12 mouse cellular contexts compared by ENCODE assay signal in the genomic region with DNA sequence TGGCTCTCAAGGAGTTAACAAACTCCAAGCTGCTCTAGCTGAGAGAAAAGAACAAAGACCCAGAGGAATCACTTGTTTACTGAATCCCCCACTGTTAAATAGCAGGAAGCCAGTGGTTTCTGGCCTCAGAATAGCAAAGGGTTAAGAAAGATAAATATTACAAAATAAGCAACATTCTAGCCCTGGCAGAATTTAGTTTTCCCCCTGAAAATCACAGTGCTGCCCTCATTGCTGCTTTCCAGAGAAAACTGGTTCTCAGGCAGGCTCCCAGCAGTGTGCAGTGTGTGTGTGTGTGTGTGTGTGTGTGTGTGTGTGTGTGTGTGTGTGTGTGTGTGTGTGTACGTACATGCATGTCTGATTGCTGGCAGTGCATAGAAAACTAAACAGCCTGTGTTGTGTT. TPM values are rescaled to one million over a fixed set of nuclear protein-coding genes. Genes with fewer than 3 reads are reported as not detected.
DNase-seq lines count a peak whose midpoint lies in the region; ATAC-seq and TF ChIP-seq lines count a peak whose summit lies in the region.
"Had no signal": no experiment of that assay in that cellular context is flagged by ENCODE, and none has a peak within 500 bp of the region (broad histone marks: within the 10 kb centered on the region; RNA-seq: fewer than 3 reads in every experiment).

No protein-coding gene starts in this region.

- no peaks in the 10 kb centered on the region for H3K4me1 ChIP-seq in heart, embryonic 16.5 days (ENCODE audit: control insufficient read depth, insufficient read depth, low read length)
- no peaks in the 10 kb centered on the region; the same call in 1 of the 2 replicates for H3K4me1 ChIP-seq in lung, postnatal 0 days (ENCODE audit: insufficient read depth, low read depth, low read length)
- no peaks in the 10 kb centered on the region for H3K4me1 ChIP-seq in forebrain, embryonic 15.5 days
- H3K4me1 ChIP-seq in midbrain, embryonic 13.5 days (replicated peaks), result no peaks in the 10 kb centered on the region

- H3K9me3 ChIP-seq in heart, embryonic 16.5 days (replicated peaks; ENCODE audit: control insufficient read depth, low read length), result no peaks in the 10 kb centered on the region
- H3K9me3 ChIP-seq in lung, postnatal 0 days (ENCODE audit: low read length), result no peaks in the 10 kb centered on the region
- no peaks in the 10 kb centered on the region for H3K9me3 ChIP-seq in forebrain, embryonic 15.5 days
- H3K9me3 ChIP-seq in midbrain, embryonic 13.5 days, result no peaks in the 10 kb centered on the region

- no peak overlapping the region for H3K9ac ChIP-seq in heart, embryonic 16.5 days (ENCODE audit: low read length)
- no peak overlapping the region for H3K9ac ChIP-seq in lung, postnatal 0 days (replicated peaks; ENCODE audit: low read depth)
- H3K9ac ChIP-seq in forebrain, embryonic 15.5 days (replicated peaks), result no peak overlapping the region
- no peak overlapping the region for H3K9ac ChIP-seq in midbrain, embryonic 13.5 days (replicated peaks)

- H3K27ac ChIP-seq in heart, embryonic 16.5 days (ENCODE audit: low read length), result 0 out of 2 replicates have a peak overlapping the region, but pooled peaks have one; percentile 24
- H3K27ac ChIP-seq in lung, postnatal 0 days (ENCODE audit: low read length), result no peak overlapping the region
- H3K27ac ChIP-seq in forebrain, embryonic 15.5 days (replicated peaks), result no peak overlapping the region; the same call in 1 of the 2 replicates
- H3K27ac ChIP-seq in midbrain, embryonic 13.5 days, result no peak overlapping the region
- H3K27ac ChIP-seq: macrophage had no signal

- H3K36me3 ChIP-seq in heart, embryonic 16.5 days (ENCODE audit: control insufficient read depth, insufficient read depth), result peaks cover 10% of the 10 kb centered on the region
- H3K36me3 ChIP-seq in lung, postnatal 0 days (ENCODE audit: insufficient read depth, low read length), result peaks cover 20% of the 10 kb centered on the region; the same call in 1 of the 2 replicates
- H3K36me3 ChIP-seq in forebrain, embryonic 15.5 days, result peaks cover 60% of the 10 kb centered on the region
- peaks cover 71% of the 10 kb centered on the region for H3K36me3 ChIP-seq in midbrain, embryonic 13.5 days

- DNase-seq in heart, postnatal 25 days (ENCODE audit: low spot score), result no peak
- peak; percentile 65 for DNase-seq in lung, postnatal 0 days (ENCODE audit: low spot score)
- no peak for DNase-seq in lung, adult 18-20 months
- DNase-seq in urinary bladder, postnatal 25 days (ENCODE audit: low spot score), result no peak
- DNase-seq: kidney, adult 2 months; layer of hippocampus, adult 9-11 months; thymus, postnatal 25 days had no signal

- TF ChIP-seq EP300 in lung, postnatal 0 days (IDR thresholded peaks at IDR 0.05), result no peak

- H3K27me3 ChIP-seq in heart, embryonic 16.5 days (ENCODE audit: control insufficient read depth, insufficient read depth, low read length), result no peaks in the 10 kb centered on the region
- no peaks in the 10 kb centered on the region for H3K27me3 ChIP-seq in lung, postnatal 0 days (replicated peaks; ENCODE audit: insufficient read depth, low read length)
- H3K27me3 ChIP-seq in forebrain, embryonic 15.5 days, result no peaks in the 10 kb centered on the region
- H3K27me3 ChIP-seq in midbrain, embryonic 13.5 days, result no peaks in the 10 kb centered on the region

- 50% methylated on average over 1 of the region's 1 CpGs for WGBS in heart, embryonic 16.5 days
- 22% methylated on average over 1 of the region's 1 CpGs for WGBS in lung, postnatal 0 days
- WGBS in forebrain, embryonic 15.5 days, result 25% methylated on average over 1 of the region's 1 CpGs
- WGBS in midbrain, embryonic 13.5 days, result 45% methylated on average over 1 of the region's 1 CpGs

- peak; percentile 21; the same call in 1 of the 2 replicates for ATAC-seq in heart, embryonic 16.5 days (replicated peaks; ENCODE audit: extremely low read depth, insufficient read depth, low FRiP score)
- ATAC-seq in lung, postnatal 0 days, result peak; percentile 68
- ATAC-seq in forebrain, embryonic 15.5 days (replicated peaks), result peak; percentile 58; the same call in 1 of the 2 replicates
- 0 out of 2 replicates have a peak, but pooled peaks have one; percentile 24 for ATAC-seq in midbrain, embryonic 13.5 days
- ATAC-seq in erythroid progenitor cell, adult 5-6 weeks (replicated peaks; ENCODE audit: low FRiP score, poor library complexity, severe bottlenecking), result no peak

- H3K4me3 ChIP-seq in heart, embryonic 16.5 days (ENCODE audit: low read length), result no peak overlapping the region
- no peak overlapping the region for H3K4me3 ChIP-seq in lung, postnatal 0 days (ENCODE audit: low read depth, low read length)
- no peak overlapping the region for H3K4me3 ChIP-seq in forebrain, embryonic 15.5 days
- no peak overlapping the region for H3K4me3 ChIP-seq in midbrain, embryonic 13.5 days (replicated peaks)

- no peak for TF ChIP-seq CTCF in lung, postnatal 0 days (IDR thresholded peaks at IDR 0.05)

- intact Hi-C loops in heart, postnatal 25 days (cut with DNase I), result no loop called here

- no peak overlapping the region for H3K4me2 ChIP-seq in heart, embryonic 16.5 days (ENCODE audit: low read depth, low read length)
- H3K4me2 ChIP-seq in lung, postnatal 0 days (replicated peaks; ENCODE audit: low read depth, low read length), result no peak overlapping the region
- no peak overlapping the region for H3K4me2 ChIP-seq in forebrain, embryonic 15.5 days (replicated peaks)
- H3K4me2 ChIP-seq in midbrain, embryonic 13.5 days (replicated peaks), result no peak overlapping the region

RNA-seq across cellular contexts. Expression of gene Nrd1, which starts 51.8 kb away (rescaled TPM):
- polyA plus RNA-seq in heart, embryonic 16.5 days (2015; fragmentation: Nextera tagmentation; extraction: Ambion mirVana), result 48.2 and 50.2 TPM in 2 replicates
- 100 to 1,000 TPM; 108 to 115 TPM for total RNA-seq in heart, postnatal 25 days (2021)
- polyA plus RNA-seq in lung, postnatal 0 days (2015; fragmentation: Nextera tagmentation; extraction: Ambion mirVana), result 29.3 and 36.9 TPM in 2 replicates
- polyA plus RNA-seq in forebrain, embryonic 15.5 days (2015; fragmentation: Nextera tagmentation; extraction: Ambion mirVana), result 78.0 and 83.4 TPM in 2 replicates
- 85.2 and 89.7 TPM in 2 replicates for polyA plus RNA-seq in midbrain, embryonic 13.5 days (2015; fragmentation: Nextera tagmentation; extraction: Ambion mirVana)
- 207 and 431 TPM in 2 replicates for total RNA-seq in erythroid progenitor cell, adult 5-6 weeks (2015; ENCODE audit: low replicate concordance)
- 190 and 209 TPM in 2 replicates for total RNA-seq in erythroid progenitor cell, adult 5-6 weeks (2017; ENCODE audit: low replicate concordance)
